Mouse (Mus musculus) cortical plate, adult 2 months (tissue): ENCODE results near the gene Gm15517.

Source experiments
- CTCF ChIP-seq: fragments of 200-500 bp; IDR thresholded peaks from 2 replicates; pipeline ENCODE4 v1.5.1; 2011; ENCODE audit warnings: mild to moderate bottlenecking, control low read depth, low read length; ENCODE audit not compliant: insufficient read depth; ENCODE audit errors: extremely low read depth
- POLR2A ChIP-seq: fragments of 200-500 bp; IDR thresholded peaks from 2 replicates; pipeline ENCODE4 v1.6.1; 2011; ENCODE audit warnings: mild to moderate bottlenecking, low read length, control low read depth; ENCODE audit not compliant: insufficient read depth; ENCODE audit errors: extremely low read depth

- no peak for TF ChIP-seq POLR2A
- no peak for TF ChIP-seq CTCF
These were observed 10.1 kb downstream of the Gm15517 start for GRCm38 (mm10) chr7:44271309-44271708.
